Mouse (Mus musculus): ENCODE measurements at regions not wholly inside any gene's neighbourhood (a gene's known extent, or its start where the extent isn't known, plus 50 kb on each side); places are given as distances from the start of the nearest gene placed in this dataset.
"Not testable (repeated sequence)": the region's sequence is repeated elsewhere in the genome, so short reads cannot be mapped to it uniquely, and the experiment has no call there.

DNA sequence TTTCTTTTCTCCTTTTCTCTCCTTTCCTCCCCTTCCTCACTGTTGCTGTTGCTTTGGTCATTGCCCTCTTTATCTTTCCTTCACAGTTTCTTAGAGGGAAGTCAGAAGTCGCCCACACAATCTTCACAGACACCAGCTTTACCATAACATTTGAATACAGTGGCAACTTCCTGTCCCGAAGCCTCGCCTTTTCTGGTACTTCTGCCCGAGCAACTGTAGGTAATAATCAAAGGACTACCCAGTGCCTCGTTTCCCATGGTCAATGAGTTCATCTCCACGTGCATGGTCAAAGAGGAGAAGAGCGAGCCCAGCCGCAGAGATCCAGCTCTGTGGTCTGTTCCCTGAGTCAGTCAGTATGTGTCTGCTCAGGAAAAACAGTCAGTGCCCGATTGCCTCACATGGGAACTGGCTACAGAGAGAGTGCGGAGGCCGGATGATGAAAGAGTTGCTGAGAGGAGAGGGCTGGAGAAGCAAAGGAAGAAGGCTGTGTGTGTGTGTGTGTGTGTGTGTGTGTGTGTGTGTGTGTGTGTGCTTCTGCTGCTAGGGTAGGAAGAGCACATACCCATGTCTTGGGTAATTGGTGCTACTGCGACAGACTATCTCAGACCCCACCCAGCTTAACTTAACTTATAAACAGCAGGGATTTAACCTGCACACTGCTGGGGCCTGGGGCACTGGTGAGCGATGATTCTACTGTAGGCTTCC lies 73.0 kb upstream of the Klf13 start:
- peak; percentile 88 for ATAC-seq (replicated peaks; ENCODE audit: insufficient number of reproducible peaks, low FRiP score, low TSS enrichment, poor library complexity, severe bottlenecking)

GRCm38 (mm10) chr7:64010640-64011039 lies 71.9 kb upstream of the Klf13 start:
- no peak for ATAC-seq (replicated peaks; ENCODE audit: insufficient number of reproducible peaks, low FRiP score, low TSS enrichment, poor library complexity, severe bottlenecking)

DNA sequence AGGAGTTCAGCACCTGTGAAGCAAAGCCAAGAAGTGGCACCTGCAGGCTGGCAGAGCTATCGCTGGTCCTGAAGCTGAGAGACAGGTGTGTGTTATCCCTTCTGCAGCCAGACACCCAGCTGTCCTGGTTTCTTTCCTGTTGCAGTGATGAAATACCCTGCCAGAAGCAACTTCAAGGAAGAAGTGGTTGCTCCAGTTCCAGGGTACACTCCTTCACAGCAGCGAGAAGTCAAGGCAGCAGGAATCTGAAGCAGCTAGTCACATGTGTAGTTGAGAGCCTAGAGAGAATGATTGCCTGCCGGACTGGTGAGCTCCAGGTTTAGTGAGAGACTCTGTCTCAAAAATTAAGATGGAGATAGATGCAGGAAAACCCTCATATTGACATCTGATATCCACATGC lies 69.1 kb upstream of the Klf13 start:
- no peak for ATAC-seq (replicated peaks; ENCODE audit: insufficient number of reproducible peaks, low FRiP score, low TSS enrichment, poor library complexity, severe bottlenecking)

DNA sequence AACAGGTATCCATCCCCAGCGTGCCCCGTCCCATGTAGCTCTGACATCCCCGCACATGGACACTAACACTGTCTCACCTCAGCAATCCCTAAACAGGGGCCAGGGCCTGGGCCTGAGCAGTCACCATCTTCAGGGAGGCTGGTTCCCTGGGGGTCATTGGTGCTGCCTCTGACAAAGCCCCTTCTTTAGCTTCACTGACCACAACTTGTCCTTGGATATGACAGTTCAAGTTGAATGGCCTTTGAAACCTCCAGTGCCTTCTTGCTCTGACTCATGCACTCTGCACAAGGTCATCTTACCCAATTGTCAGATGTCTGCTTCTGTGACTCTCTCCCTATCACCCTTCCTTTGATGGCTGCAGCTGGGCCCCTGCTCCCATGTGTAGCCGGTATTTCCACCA lies 68.2 kb upstream of the Klf13 start:
- no peak for ATAC-seq (replicated peaks; ENCODE audit: insufficient number of reproducible peaks, low FRiP score, low TSS enrichment, poor library complexity, severe bottlenecking)

GRCm38 (mm10) chr7:64005765-64006164 lies 67.0 kb upstream of the Klf13 start:
- no peak for ATAC-seq (replicated peaks; ENCODE audit: insufficient number of reproducible peaks, low FRiP score, low TSS enrichment, poor library complexity, severe bottlenecking)

- no peak for ATAC-seq (replicated peaks; ENCODE audit: insufficient number of reproducible peaks, low FRiP score, low TSS enrichment, poor library complexity, severe bottlenecking)
These were observed 65.2 kb upstream of the Klf13 start for GRCm38 (mm10) chr7:64003904-64004303.

- ATAC-seq (replicated peaks; ENCODE audit: insufficient number of reproducible peaks, low FRiP score, low TSS enrichment, poor library complexity, severe bottlenecking): peak; percentile 73
These were observed 62.9 kb upstream of the Klf13 start for GRCm38 (mm10) chr7:64001611-64002111.

GRCm38 (mm10) chr7:63998995-63999960 lies 60.6 kb upstream of the Klf13 start:
- ATAC-seq (replicated peaks; ENCODE audit: insufficient number of reproducible peaks, low FRiP score, low TSS enrichment, poor library complexity, severe bottlenecking): peak; percentile 51

GRCm38 (mm10) chr7:63997997-63998396 lies 59.3 kb upstream of the Klf13 start:
- no peak for ATAC-seq (replicated peaks; ENCODE audit: insufficient number of reproducible peaks, low FRiP score, low TSS enrichment, poor library complexity, severe bottlenecking)

DNA sequence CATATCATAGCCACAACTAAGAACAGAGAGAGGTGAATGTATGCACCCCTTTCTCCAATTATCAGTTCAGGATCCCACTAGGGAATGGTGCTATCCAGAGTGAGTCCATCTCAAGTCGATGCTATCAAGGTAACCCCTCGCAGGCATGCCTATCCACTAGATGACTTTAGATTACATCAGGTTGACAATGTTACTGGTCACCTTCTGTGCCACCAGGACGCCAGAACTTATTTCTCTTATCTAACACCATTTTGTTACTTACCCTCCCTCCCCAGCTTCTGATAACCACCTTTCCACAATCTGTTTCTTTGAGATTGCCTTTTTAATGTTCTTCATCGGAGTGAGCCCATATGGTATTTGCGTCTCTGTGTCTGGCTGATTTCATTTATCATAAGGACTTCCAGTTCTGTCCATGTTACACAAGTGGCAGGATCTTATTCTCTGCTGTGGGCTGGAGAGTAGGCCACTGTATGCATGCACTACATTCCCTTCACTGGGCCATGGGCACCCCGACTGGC lies 57.9 kb upstream of the Klf13 start:
- no peak for ATAC-seq (replicated peaks; ENCODE audit: insufficient number of reproducible peaks, low FRiP score, low TSS enrichment, poor library complexity, severe bottlenecking)

DNA sequence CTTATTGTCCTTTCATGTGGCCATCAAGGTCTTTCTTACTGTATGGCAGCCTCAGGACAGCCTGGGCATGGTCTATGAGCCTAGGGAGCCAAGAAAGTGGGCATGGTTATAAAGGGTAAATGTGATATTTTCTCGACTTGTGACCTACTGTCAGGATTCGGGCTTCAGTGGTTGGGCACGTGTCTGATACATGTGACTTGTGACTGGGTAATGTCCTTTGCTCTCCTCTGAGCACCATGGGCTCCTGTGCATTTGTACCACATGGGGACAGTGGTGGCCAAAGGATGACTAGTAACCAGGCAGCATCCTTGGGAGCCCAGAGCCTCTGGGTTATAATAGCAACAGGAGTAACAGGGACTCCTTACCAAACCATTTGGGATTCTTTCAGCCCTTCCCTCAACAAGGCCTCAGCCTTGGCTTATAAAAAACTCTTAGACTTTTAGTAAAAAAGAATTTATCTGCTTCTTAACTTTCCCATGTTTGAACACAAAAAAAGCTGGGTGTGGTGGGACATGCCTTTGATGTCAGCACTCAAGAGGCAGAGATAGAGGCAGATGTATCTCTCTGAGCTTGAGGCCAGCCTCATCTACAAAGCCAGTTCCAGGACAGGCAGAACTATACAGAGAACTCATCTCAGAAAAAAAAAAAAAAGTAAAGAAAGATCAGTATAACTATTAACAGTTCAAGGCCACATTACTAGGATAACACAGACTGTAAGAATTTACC lies 56.7 kb upstream of the Klf13 start:
- ATAC-seq (replicated peaks; ENCODE audit: insufficient number of reproducible peaks, low FRiP score, low TSS enrichment, poor library complexity, severe bottlenecking): no peak

DNA sequence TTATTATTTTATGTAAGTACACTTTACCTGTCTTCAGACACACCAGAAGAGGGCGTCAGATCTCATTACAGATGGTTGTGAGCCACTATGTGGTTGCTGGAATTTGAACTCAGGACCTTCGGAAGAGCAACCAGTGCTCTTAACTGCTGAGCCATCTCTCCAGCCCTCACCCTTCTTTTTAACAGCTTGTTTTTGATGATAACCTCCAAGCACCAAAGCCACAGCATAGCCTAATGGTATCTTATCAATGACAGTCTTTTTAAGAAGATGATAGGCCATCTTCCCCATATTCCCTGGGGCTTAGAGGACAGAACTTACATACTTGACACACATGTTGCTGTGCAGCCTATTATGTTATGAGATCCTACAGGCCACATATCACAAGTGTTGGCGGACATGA lies 56.1 kb upstream of the Klf13 start:
- ATAC-seq (replicated peaks; ENCODE audit: insufficient number of reproducible peaks, low FRiP score, low TSS enrichment, poor library complexity, severe bottlenecking): not testable (repeated sequence)

DNA sequence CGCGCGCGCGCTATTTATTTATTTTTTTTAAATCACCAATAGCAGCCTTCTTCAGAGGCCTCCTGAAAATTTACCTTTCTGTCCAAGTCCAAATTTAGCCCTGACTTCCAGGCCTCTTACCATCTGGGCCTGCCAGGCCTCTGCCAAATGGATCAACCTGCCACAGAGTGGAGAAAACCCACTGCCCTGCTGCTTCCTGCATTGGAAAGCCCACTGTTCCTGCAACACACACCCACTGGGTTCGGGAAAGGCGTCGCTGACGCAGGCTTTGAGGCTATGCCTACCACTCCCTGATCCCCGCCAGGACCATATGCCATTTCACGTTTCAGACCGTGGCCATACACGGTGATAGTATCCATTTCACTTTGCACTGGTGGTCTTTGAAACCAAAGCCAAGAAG lies 53.4 kb upstream of the Klf13 start:
- no peak for ATAC-seq (replicated peaks; ENCODE audit: insufficient number of reproducible peaks, low FRiP score, low TSS enrichment, poor library complexity, severe bottlenecking)

DNA sequence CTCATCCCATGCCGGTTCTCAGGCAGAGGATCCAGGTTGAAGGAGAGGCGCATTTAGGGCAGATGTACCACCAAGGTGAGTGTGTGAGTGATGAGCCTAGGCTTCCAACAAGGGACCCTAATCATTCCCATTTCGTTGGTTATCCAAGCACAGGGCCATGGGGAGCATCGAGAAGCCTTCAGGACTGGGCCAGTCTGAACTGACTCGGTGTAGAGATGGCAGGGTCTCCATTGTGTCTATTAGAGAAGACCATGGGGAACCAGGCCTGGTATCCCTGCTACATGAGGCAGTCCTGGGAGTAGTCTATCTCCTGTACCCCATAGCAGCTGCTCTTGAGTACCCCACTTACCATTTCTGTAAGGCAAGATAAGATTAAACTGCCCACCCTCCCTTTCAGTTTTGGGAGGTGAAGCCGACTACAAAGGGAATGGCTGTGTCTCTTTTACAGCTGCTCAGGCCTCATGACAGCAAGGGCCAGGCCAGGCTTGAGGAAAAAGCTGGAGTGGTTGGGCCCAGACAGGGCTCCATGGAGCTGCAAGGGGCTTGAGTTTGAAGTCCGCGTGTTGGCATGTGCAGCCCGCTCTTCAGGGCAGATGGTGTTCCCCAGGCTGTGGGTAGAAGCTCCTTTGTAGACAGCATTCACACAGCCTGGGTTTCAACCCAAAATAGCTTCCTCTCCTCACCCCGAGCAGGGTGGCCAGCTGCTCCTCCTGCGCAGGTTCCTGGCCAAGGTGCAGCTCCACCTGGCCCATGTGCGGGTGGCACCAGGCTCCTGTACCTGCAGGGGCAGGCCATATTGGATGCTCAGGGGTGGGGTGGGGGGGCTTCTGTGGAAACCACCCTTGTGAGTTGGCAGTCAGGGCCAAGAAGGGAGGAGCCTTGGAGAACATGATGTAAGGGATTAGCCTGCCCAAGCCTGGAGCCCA lies 52.6 kb upstream of the Klf13 start:
- no peak for ATAC-seq (replicated peaks; ENCODE audit: insufficient number of reproducible peaks, low FRiP score, low TSS enrichment, poor library complexity, severe bottlenecking)

GRCm38 (mm10) chr7:63990312-63991028 lies 51.8 kb upstream of the Klf13 start:
- ATAC-seq (replicated peaks; ENCODE audit: insufficient number of reproducible peaks, low FRiP score, low TSS enrichment, poor library complexity, severe bottlenecking): 0 out of 2 replicates have a peak, but pooled peaks have one; percentile 34

- peak; percentile 47 for ATAC-seq (replicated peaks; ENCODE audit: insufficient number of reproducible peaks, low FRiP score, low TSS enrichment, poor library complexity, severe bottlenecking)
These were observed 51.0 kb upstream of the Klf13 start for GRCm38 (mm10) chr7:63989736-63990135.

Measured in monocyte, adult 5-6 weeks (primary cell).